Mouse (Mus musculus): Measurements from ENCODE around the gene Scand1.

DNA sequence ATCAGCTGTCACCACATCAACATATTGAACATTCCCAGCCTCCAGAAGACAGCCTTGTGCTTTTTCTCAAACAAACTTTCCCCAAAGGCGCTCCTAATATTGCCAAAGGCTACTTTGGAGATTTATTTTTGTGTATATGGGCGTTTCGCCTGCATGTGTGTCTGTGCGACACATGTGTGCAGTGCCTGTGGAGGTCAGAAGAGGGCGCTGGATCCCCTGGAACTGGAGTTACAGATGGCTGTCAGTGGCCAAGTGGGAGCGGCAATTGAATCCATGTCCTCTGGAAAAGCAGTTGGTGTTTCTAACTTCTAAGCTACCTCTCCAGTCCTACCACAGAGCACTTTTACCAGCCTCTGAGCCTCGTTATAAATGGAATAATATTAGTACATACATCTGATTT is 38.7 kb upstream of the Scand1 start:
- TF ChIP-seq CTCF (IDR thresholded peaks at IDR 0.05; ENCODE audit: extremely low read depth, insufficient read length, insufficient replicate concordance, low read depth, low read length) = no peak
- TF ChIP-seq POLR2A (IDR thresholded peaks at IDR 0.05; ENCODE audit: low read depth, low read length) = no peak

Data from small intestine, adult 2 months (tissue).